Mouse (Mus musculus) hindbrain, postnatal 0 days (tissue): ENCODE measurements around the gene Spsb1. TPM values are rescaled to one million over a fixed set of nuclear protein-coding genes. Genes with fewer than 3 reads are reported as not detected.

Source experiments
- ATAC-seq: fragments of 200-750 bp; cut with Nextera tagmentation; 2 replicates; pipeline ENCODE4 v1.8.0; 2017; ENCODE audit warnings: mild to moderate bottlenecking, moderate TSS enrichment, moderate library complexity
- DNase-seq: peaks from one replicate; pipeline ENCODE4 v3.0.0-alpha.2; 2015; ENCODE audit warnings: low spot score
- H3K27ac ChIP-seq: fragments of 300-500 bp; sonication (generic); 2 replicates; pipeline ENCODE4 v1.5.1; 2014; ENCODE audit warnings: mild to moderate bottlenecking
- H3K27me3 ChIP-seq: fragments of 300-500 bp; sonication (generic); 2 replicates; pipeline ENCODE4 v1.6.1; 2014; ENCODE audit warnings: low read length, mixed read lengths; ENCODE audit not compliant: insufficient read depth
- H3K36me3 ChIP-seq: fragments of 300-500 bp; sonication (generic); 2 replicates; pipeline ENCODE4 v1.6.1; 2014; ENCODE audit warnings: low read length, mixed read lengths; ENCODE audit not compliant: insufficient read depth
- H3K4me1 ChIP-seq: fragments of 300-500 bp; sonication (generic); 2 replicates; pipeline ENCODE4 v1.6.1; 2014; ENCODE audit warnings: antibody characterized with exemption, low read length, mixed read lengths; ENCODE audit not compliant: insufficient read depth
- H3K4me2 ChIP-seq: fragments of 300-500 bp; sonication (generic); 2 replicates; pipeline ENCODE4 v1.6.1; 2014; ENCODE audit warnings: low read depth, mild to moderate bottlenecking, low read length, moderate library complexity, mixed read lengths
- H3K4me3 ChIP-seq: fragments of 300-500 bp; sonication (generic); 2 replicates; pipeline ENCODE4 v1.5.1; 2014; ENCODE audit warnings: low read length
- H3K9ac ChIP-seq: fragments of 300-500 bp; sonication (generic); replicated peaks from 2 replicates; pipeline ENCODE4 v1.6.1; 2014; ENCODE audit warnings: mild to moderate bottlenecking, low read length, moderate library complexity, mixed read lengths
- H3K9me3 ChIP-seq: fragments of 300-500 bp; sonication (generic); 2 replicates; pipeline ENCODE4 v1.6.1; 2016; ENCODE audit warnings: low read length, mixed read lengths
- CTCF ChIP-seq: IDR thresholded peaks from 2 replicates; pipeline ENCODE4 v1.5.1; 2016; ENCODE audit warnings: antibody characterized with exemption, control low read depth, low read depth
- WGBS: fragments of 180-500 bp; shearing (Covaris S2); extraction: QIAGEN DNeasy Blood & Tissue Kit; methylation state at CpG from one replicate; pipeline ENCODE4 v1.1.7; 2014; 5-methylcytosine and 5-hydroxymethylcytosine counted together
- polyA plus RNA-seq: library from polyadenylated mRNA; unstranded; fragments of >200 nt; fragmentation: Nextera tagmentation; extraction: Ambion mirVana; gene quantifications from 2 replicates; pipeline ENCODE4 v1.2.1, GENCODE M21; 2015
- total RNA-seq: library from RNA; depleted of rRNA; stranded (reverse); fragments of >200 nt; gene quantifications from 2 replicates; pipeline ENCODE4 v1.2.3, GENCODE M21; 2014

The Spsb1 gene
- total and polyA plus RNA-seq, 2 experiments from 2014 or later: 9.2 to 13.7 TPM

GRCm38 (mm10) chr4:149965672-149966071 lies 10.8 kb upstream of the Spsb1 start:
- no peaks in the 10 kb centered on the region for H3K4me1 ChIP-seq
- no peaks in the 10 kb centered on the region for H3K36me3 ChIP-seq
- no peak overlapping the region for H3K9ac ChIP-seq
- ATAC-seq: no peak
- H3K4me2 ChIP-seq: no peak overlapping the region
- no peaks in the 10 kb centered on the region for H3K27me3 ChIP-seq
- H3K9me3 ChIP-seq: no peaks in the 10 kb centered on the region
- no peak for DNase-seq
- 74% methylated on average over 6 of the region's 6 CpGs for WGBS
- no peak for TF ChIP-seq CTCF
- no peak overlapping the region for H3K27ac ChIP-seq
- no peak overlapping the region for H3K4me3 ChIP-seq

- DNase-seq (no peak), ATAC-seq (no peak)
- Histone ChIP-seq H3K9ac (no peak overlapping the region), H3K9me3 (no peaks in the 10 kb centered on the region), H3K27me3 (no peaks in the 10 kb centered on the region), H3K27ac (no peak overlapping the region), H3K4me2 (no peak overlapping the region), H3K4me1 (no peaks in the 10 kb centered on the region), H3K4me3 (no peak overlapping the region), H3K36me3 (no peaks in the 10 kb centered on the region)
- 78% methylated on average over 6 of the region's 6 CpGs for WGBS
- no peak for TF ChIP-seq CTCF
Measured at GRCm38 (mm10) chr4:149965242-149965641, 10.4 kb upstream of the Spsb1 start.

GRCm38 (mm10) chr4:149964770-149965169 lies 9.9 kb upstream of the Spsb1 start:
- H3K9me3 ChIP-seq: no peaks in the 10 kb centered on the region
- no peaks in the 10 kb centered on the region for H3K27me3 ChIP-seq
- no peak overlapping the region for H3K4me2 ChIP-seq
- DNase-seq (no peak), ATAC-seq (no peak)
- WGBS: 70% methylated on average over 3 of the region's 3 CpGs
- no peak for TF ChIP-seq CTCF
- no peaks in the 10 kb centered on the region for H3K4me1 ChIP-seq
- no peak overlapping the region for H3K9ac ChIP-seq
- H3K36me3 ChIP-seq: no peaks in the 10 kb centered on the region
- no peak overlapping the region for H3K4me3 ChIP-seq
- no peak overlapping the region for H3K27ac ChIP-seq

- TF ChIP-seq CTCF: no peak
- Histone ChIP-seq H3K4me2 (no peak overlapping the region), H3K36me3 (no peaks in the 10 kb centered on the region), H3K27me3 (no peaks in the 10 kb centered on the region), H3K27ac (no peak overlapping the region), H3K9ac (no peak overlapping the region), H3K4me1 (no peaks in the 10 kb centered on the region), H3K9me3 (no peaks in the 10 kb centered on the region), H3K4me3 (no peak overlapping the region)
- ATAC-seq (no peak), DNase-seq (no peak)
- 58% methylated on average over 8 of the region's 8 CpGs for WGBS
Measured at GRCm38 (mm10) chr4:149964285-149964684, 9.4 kb upstream of the Spsb1 start.

GRCm38 (mm10) chr4:149960391-149960790 lies 5.5 kb upstream of the Spsb1 start:
- H3K4me1 ChIP-seq: no peaks in the 10 kb centered on the region
- TF ChIP-seq CTCF: no peak
- H3K4me3 ChIP-seq: no peak overlapping the region
- H3K36me3 ChIP-seq: no peaks in the 10 kb centered on the region
- H3K27ac ChIP-seq: no peak overlapping the region
- ATAC-seq: no peak
- no peak overlapping the region for H3K4me2 ChIP-seq
- DNase-seq: no peak
- peaks cover 6% of the 10 kb centered on the region; the same call in 1 of the 2 replicates for H3K27me3 ChIP-seq
- H3K9me3 ChIP-seq: no peaks in the 10 kb centered on the region
- WGBS: 88% methylated on average over 7 of the region's 7 CpGs
- no peak overlapping the region for H3K9ac ChIP-seq

GRCm38 (mm10) chr4:149959816-149960215 lies 5.0 kb upstream of the Spsb1 start:
- no peak for ATAC-seq
- H3K27me3 ChIP-seq: peaks cover 6% of the 10 kb centered on the region; the same call in 1 of the 2 replicates
- H3K9me3 ChIP-seq: no peaks in the 10 kb centered on the region
- H3K36me3 ChIP-seq: no peaks in the 10 kb centered on the region
- H3K9ac ChIP-seq: no peak overlapping the region
- H3K4me3 ChIP-seq: no peak overlapping the region
- DNase-seq: no peak
- H3K4me1 ChIP-seq: no peaks in the 10 kb centered on the region
- no peak overlapping the region for H3K4me2 ChIP-seq
- TF ChIP-seq CTCF: no peak
- no peak overlapping the region for H3K27ac ChIP-seq
- WGBS: 57% methylated on average over 10 of the region's 10 CpGs

GRCm38 (mm10) chr4:149958566-149958965 lies 3.7 kb upstream of the Spsb1 start:
- Histone ChIP-seq H3K27me3 (peaks cover 6% of the 10 kb centered on the region; the same call in 1 of the 2 replicates), H3K9me3 (no peaks in the 10 kb centered on the region), H3K27ac (no peak overlapping the region), H3K36me3 (no peaks in the 10 kb centered on the region), H3K4me3 (no peak overlapping the region), H3K4me1 (no peaks in the 10 kb centered on the region), H3K4me2 (no peak overlapping the region), H3K9ac (no peak overlapping the region)
- 4% methylated on average over 5 of the region's 5 CpGs for WGBS
- DNase-seq (peak; percentile 90), ATAC-seq (no peak)
- peak; percentile 98 for TF ChIP-seq CTCF
